Mouse (Mus musculus) effector memory CD4-positive, alpha-beta T cell, adult 5 months (primary cell): ENCODE results near the gene Nags. TPM values are rescaled to one million over a fixed set of nuclear protein-coding genes. Genes with fewer than 3 reads are reported as not detected.

Experiments used
- polyA plus RNA-seq: library from polyadenylated mRNA; unstranded; fragments of 100-300 nt; shearing (Covaris generic); gene quantifications from one replicate; pipeline ENCODE4 v1.2.1, GENCODE M21; 2017

Gene Nags
- polyA plus RNA-seq, result not detected

GRCm38 (mm10) chr11:102145471-102146001 is at the start of gene Nags:
Nags (plus strand) TSS chr11:102145513.

GRCm38 (mm10) chr11:102101219-102101618 is 44.1 kb upstream of the Nags start, which contains the start of gene Ppy:
Ppy (minus strand) TSS chr11:102101319.

GRCm38 (mm10) chr11:102107732-102108131 is 37.6 kb upstream of the Nags start, which contains the start of gene Pyy:
Pyy (minus strand) TSS chr11:102107832.

GRCm38 (mm10) chr11:102156039-102156785 is 10.9 kb downstream of the Nags start, which contains the start of gene Tmem101:
Tmem101 (minus strand) TSS chr11:102156404.

GRCm38 (mm10) chr11:102184646-102185495 is 39.6 kb downstream of the Nags start, which contains the start of gene Lsm12:
Lsm12 (minus strand) TSS chr11:102185296.

GRCm38 (mm10) chr11:102189461-102190436 is 44.4 kb downstream of the Nags start, which contains the start of gene G6pc3:
G6pc3 (plus strand) TSS chr11:102189620.

Other genes starting within 250 kb of the Nags start
- gene Sost, start 178.5 kb upstream of the Nags start, polyA plus RNA-seq, result not detected
- gene Cfap97d1, start 161.2 kb upstream of the Nags start, polyA plus RNA-seq, result not detected
- 1.8 TPM for gene Dusp3, start 158.5 kb upstream of the Nags start, polyA plus RNA-seq
- not detected for gene Mpp3, start 117.1 kb upstream of the Nags start, polyA plus RNA-seq
- gene Cd300lg, start 104.0 kb upstream of the Nags start, polyA plus RNA-seq, result not detected
- 6.8 TPM for gene Mpp2, start 57.0 kb upstream of the Nags start, polyA plus RNA-seq
- not detected for gene Ppy, start 44.2 kb upstream of the Nags start, polyA plus RNA-seq
- not detected for gene Pyy, start 37.7 kb upstream of the Nags start, polyA plus RNA-seq
- gene Tmem101, start 10.9 kb downstream of the Nags start, polyA plus RNA-seq, result 3.8 TPM
- gene Lsm12, start 39.8 kb downstream of the Nags start, polyA plus RNA-seq, result 76.2 TPM
- 36.5 TPM for gene G6pc3, start 44.1 kb downstream of the Nags start, polyA plus RNA-seq
- gene Hdac5, start 84.7 kb downstream of the Nags start, polyA plus RNA-seq, result 46.4 TPM
- not detected for gene BC030867, start 103.4 kb downstream of the Nags start, polyA plus RNA-seq
- not detected for gene Asb16, start 123.2 kb downstream of the Nags start, polyA plus RNA-seq
- 44.8 TPM for gene Tmub2, start 139.4 kb downstream of the Nags start, polyA plus RNA-seq
- 18.1 TPM for gene Atxn7l3, start 151.1 kb downstream of the Nags start, polyA plus RNA-seq
- gene Ubtf, start 174.2 kb downstream of the Nags start, polyA plus RNA-seq, result 110 TPM
- not detected for gene Slc4a1, start 220.7 kb downstream of the Nags start, polyA plus RNA-seq
- 6.6 TPM for gene Rundc3a, start 247.9 kb downstream of the Nags start, polyA plus RNA-seq